Mouse (Mus musculus) midbrain, embryonic 11.5 days (tissue): Measurements from ENCODE around the gene Pvr. TPM values are rescaled to one million over a fixed set of nuclear protein-coding genes. Genes with fewer than 3 reads are reported as not detected.

Experiments used
- ATAC-seq: fragments of 200-750 bp; cut with Nextera tagmentation; 2 replicates; pipeline ENCODE4 v1.8.0; 2017; ENCODE audit warnings: moderate TSS enrichment, moderate library complexity; ENCODE audit not compliant: low FRiP score
- DNase-seq: peaks from one replicate; pipeline ENCODE4 v3.0.0; 2015; ENCODE audit warnings: low spot score; ENCODE audit errors: missing footprints
- H3K27ac ChIP-seq: fragments of 300-500 bp; sonication (generic); 2 replicates; pipeline ENCODE4 v1.5.1; 2014; ENCODE audit warnings: low read depth, low read length
- H3K27me3 ChIP-seq: fragments of 300-500 bp; sonication (generic); 2 replicates; pipeline ENCODE4 v1.6.1; 2014; ENCODE audit warnings: mild to moderate bottlenecking, low read length, moderate library complexity, mixed read lengths; ENCODE audit not compliant: control insufficient read depth, insufficient read depth
- H3K36me3 ChIP-seq: fragments of 300-500 bp; sonication (generic); 2 replicates; pipeline ENCODE4 v1.6.1; 2014; ENCODE audit warnings: mild to moderate bottlenecking, low read length, moderate library complexity, mixed read lengths; ENCODE audit not compliant: control insufficient read depth, insufficient read depth
- H3K4me1 ChIP-seq: fragments of 300-500 bp; sonication (generic); 2 replicates; pipeline ENCODE4 v1.6.1; 2014; ENCODE audit warnings: low read length; ENCODE audit not compliant: control insufficient read depth, insufficient read depth
- H3K4me2 ChIP-seq: fragments of 300-500 bp; sonication (generic); 2 replicates; pipeline ENCODE4 v1.6.1; 2014; ENCODE audit warnings: mild to moderate bottlenecking, moderate library complexity
- H3K4me3 ChIP-seq: fragments of 300-500 bp; sonication (generic); 2 replicates; pipeline ENCODE4 v1.5.1; 2014; ENCODE audit warnings: low read depth, low read length
- H3K9ac ChIP-seq: fragments of 300-500 bp; sonication (generic); 2 replicates; pipeline ENCODE4 v1.6.1; 2014; ENCODE audit warnings: low read length
- H3K9me3 ChIP-seq: fragments of 300-500 bp; sonication (generic); 2 replicates; pipeline ENCODE4 v1.6.1; 2016; ENCODE audit warnings: low read length; ENCODE audit not compliant: control insufficient read depth
- whole genome bisulfite sequencing: fragments of 180-500 bp; shearing (Covaris S2); extraction: QIAGEN DNeasy Blood & Tissue Kit; methylation state at CpG from one replicate; pipeline ENCODE4 v1.1.7; 2014; 5-methylcytosine and 5-hydroxymethylcytosine counted together
- polyA plus RNA-seq: library from polyadenylated mRNA; unstranded; fragments of >200 nt; fragmentation: Nextera tagmentation; extraction: Ambion mirVana; gene quantifications from 2 replicates; pipeline ENCODE4 v1.2.1, GENCODE M21; 2014

The Pvr gene
- polyA plus RNA-seq, 1 experiment from 2014 or later: 3.0 TPM

DNA sequence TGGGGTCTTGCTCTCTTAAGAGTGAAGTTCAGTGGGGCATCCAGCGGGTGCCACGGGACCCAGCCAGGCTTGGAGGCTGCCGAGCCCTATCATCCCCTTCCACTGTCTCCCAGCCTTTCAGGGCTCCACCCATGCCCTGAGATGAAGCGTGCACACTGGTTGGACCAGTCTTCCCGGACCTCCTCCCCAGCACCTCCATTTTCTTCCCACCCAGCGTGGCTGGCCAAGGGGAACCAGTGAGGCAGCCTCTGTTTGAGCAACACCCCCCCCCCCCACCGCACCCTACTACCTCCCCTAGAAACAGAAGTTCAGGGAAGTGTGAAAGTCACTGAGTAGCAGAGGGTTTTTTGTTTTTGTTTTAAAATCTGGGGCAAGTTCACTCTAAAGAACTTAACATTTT is 33.1 kb downstream of the Pvr start, which contains the start of gene Ceacam19:
Gene Ceacam19, minus strand, starts transcription at position 117 of the 400 bp plus-strand sequence.
- H3K27me3 ChIP-seq: no peaks in the 10 kb centered on the region
- WGBS: 84% methylated on average over 7 of the region's 7 CpGs
- H3K4me1 ChIP-seq: no peaks in the 10 kb centered on the region
- peaks cover 6% of the 10 kb centered on the region; the same call in 1 of the 2 replicates for H3K9me3 ChIP-seq
- DNase-seq (no peak), ATAC-seq (no peak)
- H3K36me3 ChIP-seq: no peaks in the 10 kb centered on the region
- H3K27ac ChIP-seq: no peak within 1 kb of the TSS
- no peak within 1 kb of the TSS for H3K4me2 ChIP-seq
- no peak within 1 kb of the TSS for H3K9ac ChIP-seq
- no peak within 1 kb of the TSS for H3K4me3 ChIP-seq

DNA sequence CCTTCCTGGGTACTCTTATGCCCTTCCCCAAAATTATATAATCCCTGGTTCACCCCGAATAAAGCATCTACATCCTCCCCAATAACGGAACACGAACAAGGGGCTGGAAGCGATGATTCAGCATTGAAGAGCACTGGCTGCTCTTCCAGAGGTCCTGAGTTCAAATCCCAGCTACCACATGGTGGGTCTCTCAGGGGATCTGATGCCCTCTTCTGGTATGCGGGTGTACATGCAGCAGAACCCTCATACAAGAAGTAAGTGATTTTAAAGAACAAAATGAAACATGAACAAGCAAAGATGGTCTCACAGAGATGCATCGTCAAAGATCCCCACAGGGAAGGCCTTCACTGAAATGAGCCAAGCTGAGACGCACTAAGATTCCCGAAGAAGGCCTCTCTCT is 40.2 kb downstream of the Pvr start:
- no peak for ATAC-seq
- peaks cover 4% of the 10 kb centered on the region; the same call in 1 of the 2 replicates for H3K9me3 ChIP-seq
- H3K4me2 ChIP-seq: no peak overlapping the region
- no peaks in the 10 kb centered on the region for H3K27me3 ChIP-seq
- H3K36me3 ChIP-seq: no peaks in the 10 kb centered on the region
- DNase-seq: no peak
- H3K4me1 ChIP-seq: no peaks in the 10 kb centered on the region
- no peak overlapping the region for H3K9ac ChIP-seq
- H3K4me3 ChIP-seq: no peak overlapping the region
- no peak overlapping the region for H3K27ac ChIP-seq
- WGBS: 83% methylated on average over 8 of the region's 8 CpGs

DNA sequence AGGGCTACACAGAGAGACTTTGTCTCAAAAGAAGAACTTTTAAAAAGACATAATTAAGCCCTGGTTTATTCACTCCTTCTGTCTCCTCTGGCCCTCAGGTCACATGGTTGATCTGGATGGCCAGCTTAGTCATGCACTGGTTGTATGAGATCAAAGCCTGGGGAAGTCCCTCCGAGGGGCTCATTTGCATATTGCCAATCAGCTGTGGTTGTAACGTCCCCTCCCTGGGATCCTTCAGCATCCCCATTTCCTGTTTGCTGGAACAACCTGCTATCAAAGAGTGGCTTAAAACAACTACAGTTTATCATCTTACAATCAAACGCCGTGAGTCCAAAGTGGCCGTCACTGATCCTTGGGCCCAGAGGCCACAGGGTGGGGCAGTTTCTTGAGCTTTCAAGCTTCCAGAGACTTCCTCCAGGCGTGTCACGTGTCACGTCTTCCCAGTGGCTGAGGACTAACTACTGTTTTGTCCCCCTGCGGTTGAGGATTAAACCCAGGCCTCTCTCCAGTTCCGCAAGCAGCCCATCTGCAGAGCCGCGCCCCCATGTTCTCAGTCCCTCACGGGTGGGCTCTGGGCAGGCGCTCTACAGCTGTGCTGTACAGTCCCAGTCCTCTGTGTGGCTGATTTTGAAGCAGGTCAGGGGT is 44.1 kb downstream of the Pvr start:
- 51% methylated on average over 14 of the region's 14 CpGs for WGBS
- no peak overlapping the region for H3K27ac ChIP-seq
- ATAC-seq: peak; percentile 43; the same call in 1 of the 2 replicates
- no peak overlapping the region for H3K9ac ChIP-seq
- H3K4me3 ChIP-seq: no peak overlapping the region
- H3K36me3 ChIP-seq: no peaks in the 10 kb centered on the region
- no peaks in the 10 kb centered on the region for H3K27me3 ChIP-seq
- no peak overlapping the region for H3K4me2 ChIP-seq
- no peak for DNase-seq
- no peaks in the 10 kb centered on the region for H3K4me1 ChIP-seq
- H3K9me3 ChIP-seq: no peaks in the 10 kb centered on the region

DNA sequence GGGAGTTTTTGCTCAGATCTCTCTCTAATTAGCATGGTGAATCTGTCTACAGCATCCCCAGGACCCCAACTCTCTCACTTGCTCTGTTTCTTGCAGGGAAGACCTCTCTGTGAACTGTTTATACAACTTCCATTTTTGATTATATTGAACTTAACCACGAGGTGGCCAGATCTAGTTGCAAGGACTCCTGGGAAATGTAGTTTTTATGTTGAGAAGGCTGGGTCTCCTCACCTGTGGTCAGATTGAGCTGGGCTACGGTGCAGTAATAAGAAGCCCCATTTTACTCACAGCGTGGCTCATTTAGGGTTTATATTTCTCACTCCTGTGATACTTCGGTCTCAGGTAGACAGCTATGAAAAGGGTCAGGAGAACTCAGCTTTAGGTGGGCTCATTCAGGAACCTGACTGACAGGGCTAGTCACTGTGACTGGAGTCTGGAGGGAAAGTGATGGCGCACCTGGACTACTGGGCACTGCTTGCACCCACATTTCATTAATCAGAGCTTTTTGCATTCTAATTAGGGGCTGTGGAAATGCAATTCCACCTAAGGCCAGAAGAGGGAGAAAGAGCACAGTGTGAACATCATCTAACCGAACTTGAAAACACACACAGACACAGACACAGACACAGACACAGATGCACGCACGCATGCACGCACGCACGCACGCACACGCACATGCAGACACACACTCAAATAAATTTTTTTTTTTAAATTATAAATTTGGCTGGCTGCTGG is 44.8 kb downstream of the Pvr start:
- Histone ChIP-seq H3K27me3 (no peaks in the 10 kb centered on the region), H3K4me3 (no peak overlapping the region), H3K9me3 (no peaks in the 10 kb centered on the region), H3K9ac (no peak overlapping the region), H3K27ac (no peak overlapping the region), H3K36me3 (no peaks in the 10 kb centered on the region), H3K4me1 (no peaks in the 10 kb centered on the region), H3K4me2 (no peak overlapping the region)
- WGBS: 47% methylated on average over 13 of the region's 13 CpGs
- DNase-seq (peak; percentile 92), ATAC-seq (peak; percentile 38; the same call in 1 of the 2 replicates)

DNA sequence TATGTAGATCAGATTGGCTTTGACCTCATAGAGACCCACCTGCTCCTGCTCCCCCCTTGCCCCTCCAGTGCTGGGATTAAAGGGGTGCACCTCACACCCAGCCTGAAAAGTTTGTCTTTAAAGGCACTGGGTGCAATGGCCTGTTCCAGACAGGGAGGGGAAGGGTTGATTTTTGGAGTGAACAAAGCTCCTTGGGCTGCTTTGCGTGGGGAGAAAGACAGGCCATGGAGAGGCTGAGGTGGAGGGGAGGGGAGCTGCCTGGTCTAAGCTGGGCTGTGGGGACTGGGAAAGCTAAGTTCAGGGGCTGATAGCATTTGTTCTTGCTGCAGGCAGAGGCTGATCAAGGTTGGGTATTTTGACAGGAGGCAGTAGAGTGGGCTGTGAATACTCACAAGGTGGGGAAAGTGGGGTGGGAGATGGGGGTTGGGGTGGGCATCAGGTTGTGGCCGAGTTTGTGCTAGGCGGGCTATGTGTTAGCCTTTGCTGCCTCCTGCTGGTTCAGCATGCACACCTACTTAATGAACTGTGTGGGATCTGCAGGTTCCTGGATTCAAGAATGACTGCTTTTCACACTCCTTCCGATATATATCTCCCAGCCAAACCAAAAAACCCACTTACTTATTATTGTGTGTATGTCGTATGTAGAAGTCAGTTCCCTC is 48.9 kb downstream of the Pvr start:
- ATAC-seq (no peak), DNase-seq (no peak)
- Histone ChIP-seq H3K27me3 (no peaks in the 10 kb centered on the region), H3K27ac (no peak overlapping the region), H3K36me3 (no peaks in the 10 kb centered on the region), H3K9ac (no peak overlapping the region), H3K4me3 (no peak overlapping the region), H3K4me2 (no peak overlapping the region), H3K9me3 (no peaks in the 10 kb centered on the region), H3K4me1 (no peaks in the 10 kb centered on the region)
- 44% methylated on average over 5 of the region's 5 CpGs for WGBS

DNA sequence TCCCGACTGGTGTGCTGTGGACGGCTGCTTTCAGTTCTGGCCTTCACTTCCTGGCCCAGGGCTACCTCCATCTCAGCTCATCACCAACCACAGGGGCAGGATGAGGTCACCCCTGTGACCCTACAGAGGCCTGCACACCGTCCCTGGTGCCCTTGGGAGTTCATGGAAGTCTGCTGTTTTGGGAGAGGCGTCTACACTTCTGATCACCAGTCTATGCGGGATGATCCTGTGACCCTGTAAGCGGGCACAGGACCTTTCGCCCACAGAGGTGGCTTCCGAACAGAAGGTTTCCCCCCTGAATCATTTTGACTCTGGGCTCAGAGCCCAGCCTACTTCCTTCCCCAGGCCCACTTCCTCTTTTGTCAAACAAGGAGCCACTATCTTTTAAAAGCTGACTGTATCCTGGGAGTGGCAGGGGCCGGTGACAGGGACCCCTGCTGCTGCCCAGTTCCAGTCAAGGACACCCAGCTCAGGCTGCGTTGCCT is 49.8 kb downstream of the Pvr start:
- no peaks in the 10 kb centered on the region for H3K36me3 ChIP-seq
- no peak overlapping the region for H3K4me3 ChIP-seq
- H3K4me2 ChIP-seq: no peak overlapping the region
- H3K27ac ChIP-seq: no peak overlapping the region
- WGBS: 67% methylated on average over 10 of the region's 10 CpGs
- no peak overlapping the region for H3K9ac ChIP-seq
- ATAC-seq (no peak), DNase-seq (no peak)
- no peaks in the 10 kb centered on the region for H3K27me3 ChIP-seq
- H3K9me3 ChIP-seq: no peaks in the 10 kb centered on the region
- H3K4me1 ChIP-seq: no peaks in the 10 kb centered on the region

DNA sequence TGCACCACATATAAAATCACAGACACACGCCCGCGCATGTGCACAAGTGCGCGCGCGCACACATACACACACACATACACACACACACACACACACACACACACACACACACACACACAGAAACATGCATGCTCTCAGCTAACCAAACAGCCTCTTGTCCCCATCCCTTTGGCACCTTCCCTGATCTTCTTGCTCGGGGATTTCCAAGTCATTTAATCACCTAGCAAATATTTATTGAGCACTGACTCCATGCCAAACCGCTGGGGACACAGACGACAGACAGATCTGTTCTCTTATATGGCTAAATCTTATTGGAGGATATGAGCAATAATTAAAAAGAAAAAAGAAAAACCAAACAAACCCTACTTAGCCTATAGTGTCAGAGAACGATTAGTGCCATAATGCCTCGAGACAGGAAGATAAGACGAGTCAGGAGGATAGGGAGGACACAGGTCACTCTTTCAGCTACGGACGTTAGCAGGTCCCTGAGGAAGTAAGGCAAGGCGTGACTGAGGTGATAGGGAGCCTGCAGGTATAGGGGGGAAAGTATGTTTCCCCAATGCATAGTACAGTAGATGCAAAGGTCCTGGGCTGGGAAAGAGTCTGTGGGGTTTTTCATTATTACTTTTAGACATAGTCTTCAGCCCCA is 53.1 kb downstream of the Pvr start:
- no peak overlapping the region for H3K4me3 ChIP-seq
- H3K27ac ChIP-seq: no peak overlapping the region
- H3K4me2 ChIP-seq: no peak overlapping the region
- DNase-seq (no peak), ATAC-seq (no peak)
- 86% methylated on average over 16 of the region's 16 CpGs for WGBS
- no peaks in the 10 kb centered on the region for H3K9me3 ChIP-seq
- H3K9ac ChIP-seq: no peak overlapping the region
- H3K36me3 ChIP-seq: no peaks in the 10 kb centered on the region
- no peaks in the 10 kb centered on the region for H3K27me3 ChIP-seq
- no peaks in the 10 kb centered on the region for H3K4me1 ChIP-seq

DNA sequence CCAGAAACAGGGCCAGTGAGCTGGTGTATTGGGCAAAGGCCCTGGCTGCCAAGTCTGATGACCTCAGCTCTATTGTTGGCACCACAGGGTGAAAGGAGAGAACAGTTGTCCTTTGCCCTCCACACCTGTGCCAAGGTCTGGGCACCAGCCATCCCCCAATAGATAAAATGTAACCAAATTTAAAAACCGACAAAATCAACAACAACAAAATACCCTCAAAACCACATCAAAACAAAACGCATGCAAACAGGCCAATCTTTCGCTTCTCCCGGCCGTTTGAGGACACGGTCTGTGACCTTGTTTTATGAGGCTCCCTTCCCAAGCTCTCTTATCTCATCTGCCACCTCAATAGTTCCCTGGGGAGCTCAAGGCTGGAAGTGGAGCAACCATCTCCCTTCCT is 54.5 kb downstream of the Pvr start:
- Histone ChIP-seq H3K4me2 (no peak overlapping the region), H3K9me3 (no peaks in the 10 kb centered on the region), H3K4me3 (no peak overlapping the region), H3K9ac (no peak overlapping the region), H3K27ac (no peak overlapping the region), H3K4me1 (no peaks in the 10 kb centered on the region), H3K36me3 (no peaks in the 10 kb centered on the region), H3K27me3 (no peaks in the 10 kb centered on the region)
- no peak for ATAC-seq
- WGBS: 90% methylated on average over 6 of the region's 6 CpGs
- no peak for DNase-seq
